Mouse (Mus musculus): ENCODE measurements around the gene Ptpre. TPM values are rescaled to one million over a fixed set of nuclear protein-coding genes. Genes with fewer than 3 reads are reported as not detected.

Ptpre gene
- total and polyA plus RNA-seq, 2 experiments from 2014 or later = 2.0 to 4.0 TPM

- Histone ChIP-seq H3K9ac (replicated peaks; ENCODE audit: low read depth, low read length) (no peak overlapping the region), H3K27ac (ENCODE audit: low read depth) (no peak overlapping the region), H3K4me1 (ENCODE audit: control insufficient read depth, insufficient read depth) (no peaks in the 10 kb centered on the region), H3K27me3 (ENCODE audit: control insufficient read depth, insufficient read depth, low read length) (no peaks in the 10 kb centered on the region), H3K4me2 (ENCODE audit: low read depth, low read length) (no peak overlapping the region), H3K36me3 (replicated peaks; ENCODE audit: control insufficient read depth, insufficient read depth, low read length) (no peaks in the 10 kb centered on the region), H3K4me3 (ENCODE audit: low read depth, low read length) (no peak overlapping the region), H3K9me3 (replicated peaks; ENCODE audit: control insufficient read depth, low read length) (no peaks in the 10 kb centered on the region)
- WGBS = 58% methylated on average over 3 of the region's 3 CpGs
- no peak for DNase-seq (ENCODE audit: low spot score)
- TF ChIP-seq CTCF (IDR thresholded peaks at IDR 0.05; ENCODE audit: low read depth) (peak; percentile 55), EP300 (IDR thresholded peaks at IDR 0.05; ENCODE audit: low read depth) (no peak)
- no peak for ATAC-seq (ENCODE audit: insufficient read depth, low read depth)
Measured at GRCm38 (mm10) chr7:135624854-135625253, 87.6 kb downstream of the Ptpre start.

- Histone ChIP-seq H3K4me1 (ENCODE audit: control insufficient read depth, insufficient read depth) (no peaks in the 10 kb centered on the region), H3K4me2 (ENCODE audit: low read depth, low read length) (no peak overlapping the region), H3K36me3 (replicated peaks; ENCODE audit: control insufficient read depth, insufficient read depth, low read length) (no peaks in the 10 kb centered on the region), H3K9ac (replicated peaks; ENCODE audit: low read depth, low read length) (no peak overlapping the region), H3K27ac (ENCODE audit: low read depth) (no peak overlapping the region), H3K4me3 (ENCODE audit: low read depth, low read length) (no peak overlapping the region), H3K9me3 (replicated peaks; ENCODE audit: control insufficient read depth, low read length) (no peaks in the 10 kb centered on the region), H3K27me3 (ENCODE audit: control insufficient read depth, insufficient read depth, low read length) (peaks cover 8% of the 10 kb centered on the region)
- TF ChIP-seq EP300 (IDR thresholded peaks at IDR 0.05; ENCODE audit: low read depth) (no peak), CTCF (IDR thresholded peaks at IDR 0.05; ENCODE audit: low read depth) (no peak)
- no peak for DNase-seq (ENCODE audit: low spot score)
- 74% methylated on average over 7 of the region's 7 CpGs for WGBS
- ATAC-seq (ENCODE audit: insufficient read depth, low read depth) = no peak
Measured at GRCm38 (mm10) chr7:135628363-135628762, 91.1 kb downstream of the Ptpre start.

- no peaks in the 10 kb centered on the region for H3K9me3 ChIP-seq (replicated peaks; ENCODE audit: control insufficient read depth, low read length)
- no peak overlapping the region for H3K9ac ChIP-seq (replicated peaks; ENCODE audit: low read depth, low read length)
- H3K27me3 ChIP-seq (ENCODE audit: control insufficient read depth, insufficient read depth, low read length) = peaks cover 8% of the 10 kb centered on the region
- H3K4me2 ChIP-seq (ENCODE audit: low read depth, low read length) = no peak overlapping the region
- ATAC-seq (ENCODE audit: insufficient read depth, low read depth) = no peak
- TF ChIP-seq EP300 (IDR thresholded peaks at IDR 0.05; ENCODE audit: low read depth) (no peak), CTCF (IDR thresholded peaks at IDR 0.05; ENCODE audit: low read depth) (no peak)
- H3K4me3 ChIP-seq (ENCODE audit: low read depth, low read length) = no peak overlapping the region
- no peaks in the 10 kb centered on the region for H3K4me1 ChIP-seq (ENCODE audit: control insufficient read depth, insufficient read depth)
- 69% methylated on average over 9 of the region's 9 CpGs for WGBS
- H3K27ac ChIP-seq (ENCODE audit: low read depth) = no peak overlapping the region
- H3K36me3 ChIP-seq (replicated peaks; ENCODE audit: control insufficient read depth, insufficient read depth, low read length) = no peaks in the 10 kb centered on the region
- no peak for DNase-seq (ENCODE audit: low spot score)
Measured at GRCm38 (mm10) chr7:135629019-135629418, 91.7 kb downstream of the Ptpre start.

GRCm38 (mm10) chr7:135631776-135632552, 94.7 kb downstream of the Ptpre start:
- Histone ChIP-seq H3K9me3 (replicated peaks; ENCODE audit: control insufficient read depth, low read length) (no peaks in the 10 kb centered on the region), H3K4me3 (ENCODE audit: low read depth, low read length) (no peak overlapping the region), H3K9ac (replicated peaks; ENCODE audit: low read depth, low read length) (no peak overlapping the region), H3K36me3 (replicated peaks; ENCODE audit: control insufficient read depth, insufficient read depth, low read length) (no peaks in the 10 kb centered on the region), H3K27me3 (ENCODE audit: control insufficient read depth, insufficient read depth, low read length) (peaks cover 16% of the 10 kb centered on the region), H3K4me2 (ENCODE audit: low read depth, low read length) (no peak overlapping the region), H3K4me1 (ENCODE audit: control insufficient read depth, insufficient read depth) (no peaks in the 10 kb centered on the region), H3K27ac (ENCODE audit: low read depth) (no peak overlapping the region)
- TF ChIP-seq EP300 (IDR thresholded peaks at IDR 0.05; ENCODE audit: low read depth) = no peak
- peak; percentile 89 for TF ChIP-seq CTCF (IDR thresholded peaks at IDR 0.05; ENCODE audit: low read depth)
- ATAC-seq (ENCODE audit: insufficient read depth, low read depth) (peak; percentile 62; the same call in 1 of the 2 replicates), DNase-seq (ENCODE audit: low spot score) (peak; percentile 77)
- 45% methylated on average over 8 of the region's 8 CpGs for WGBS

GRCm38 (mm10) chr7:135632716-135633258, 95.5 kb downstream of the Ptpre start:
- no peak overlapping the region for H3K27ac ChIP-seq (ENCODE audit: low read depth)
- WGBS = 71% methylated on average over 7 of the region's 7 CpGs
- H3K4me2 ChIP-seq (ENCODE audit: low read depth, low read length) = no peak overlapping the region
- no peak for ATAC-seq (ENCODE audit: insufficient read depth, low read depth)
- no peak overlapping the region for H3K4me3 ChIP-seq (ENCODE audit: low read depth, low read length)
- H3K27me3 ChIP-seq (ENCODE audit: control insufficient read depth, insufficient read depth, low read length) = peaks cover 16% of the 10 kb centered on the region
- H3K36me3 ChIP-seq (replicated peaks; ENCODE audit: control insufficient read depth, insufficient read depth, low read length) = no peaks in the 10 kb centered on the region
- H3K9me3 ChIP-seq (replicated peaks; ENCODE audit: control insufficient read depth, low read length) = no peaks in the 10 kb centered on the region
- DNase-seq (ENCODE audit: low spot score) = no peak
- H3K9ac ChIP-seq (replicated peaks; ENCODE audit: low read depth, low read length) = no peak overlapping the region
- TF ChIP-seq CTCF (IDR thresholded peaks at IDR 0.05; ENCODE audit: low read depth) (no peak), EP300 (IDR thresholded peaks at IDR 0.05; ENCODE audit: low read depth) (no peak)
- no peaks in the 10 kb centered on the region for H3K4me1 ChIP-seq (ENCODE audit: control insufficient read depth, insufficient read depth)

Measured in heart, postnatal 0 days (tissue).